Mouse (Mus musculus) common myeloid progenitor, adult 5-6 weeks (primary cell): Measurements from ENCODE around the gene Mtss1l. TPM values are rescaled to one million over a fixed set of nuclear protein-coding genes. Genes with fewer than 3 reads are reported as not detected.
"Not testable (repeated sequence)": the region's sequence is repeated elsewhere in the genome, so short reads cannot be mapped to it uniquely, and the experiment has no call there.

Experiments
- ATAC-seq: replicated peaks from 2 replicates; pipeline ENCODE4 v1.8.0; 2016; ENCODE audit warnings: low read depth, mild to moderate bottlenecking, moderate TSS enrichment, inconsistent platforms; ENCODE audit not compliant: poor library complexity, severe bottlenecking
- total RNA-seq: library from RNA; stranded (forward); fragments of 200-1000, 187-1606 nt; gene quantifications from 2 replicates; pipeline ENCODE4 v1.2.3, GENCODE M21; 2017

Mtss1l gene
- total RNA-seq, 1 experiment from 2014 or later: 1.4 TPM

GRCm38 (mm10) chr8:110774047-110774446 is 52.8 kb downstream of the Mtss1l start:
- no peak for ATAC-seq

DNA sequence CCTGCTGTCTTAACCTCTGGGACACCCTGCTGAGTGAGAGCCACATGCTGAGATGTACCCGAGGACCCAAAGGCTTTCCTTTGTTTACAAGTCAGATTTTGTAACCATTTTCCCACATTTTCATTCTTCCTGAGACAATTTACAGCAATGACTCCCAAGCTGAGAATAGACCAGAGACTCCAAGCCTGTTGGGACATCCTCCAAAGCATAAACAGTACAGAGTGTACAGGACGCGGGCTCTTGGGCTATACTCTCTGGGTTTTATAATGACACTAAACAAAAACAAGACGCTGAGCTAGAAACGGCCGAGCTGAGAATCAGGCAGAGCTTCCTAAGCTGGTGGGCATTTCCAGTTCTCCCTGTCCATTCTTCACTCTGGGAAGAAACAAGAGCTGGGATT is 53.4 kb downstream of the Mtss1l start:
- no peak for ATAC-seq

DNA sequence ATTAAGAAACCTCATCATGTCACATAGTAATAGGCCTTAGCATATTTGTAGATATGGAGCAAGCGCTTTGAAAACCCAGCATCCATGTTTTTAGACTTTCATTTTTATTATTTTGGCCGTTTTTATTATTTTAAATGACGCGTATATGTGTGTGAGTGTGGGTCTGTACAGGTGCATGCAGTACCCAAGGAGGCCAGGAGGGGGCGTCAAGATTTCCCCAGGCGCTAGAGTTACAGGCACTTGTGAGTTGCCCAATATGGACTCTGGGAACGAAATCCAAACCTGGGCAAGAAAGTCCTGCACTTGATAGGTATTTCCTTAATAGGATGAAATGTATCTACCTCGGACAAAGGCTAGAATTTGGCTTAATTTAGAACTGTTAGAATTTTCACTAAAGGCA is 54.0 kb downstream of the Mtss1l start:
- no peak for ATAC-seq

- ATAC-seq: no peak
Observed at GRCm38 (mm10) chr8:110775721-110776120, 54.4 kb downstream of the Mtss1l start.

DNA sequence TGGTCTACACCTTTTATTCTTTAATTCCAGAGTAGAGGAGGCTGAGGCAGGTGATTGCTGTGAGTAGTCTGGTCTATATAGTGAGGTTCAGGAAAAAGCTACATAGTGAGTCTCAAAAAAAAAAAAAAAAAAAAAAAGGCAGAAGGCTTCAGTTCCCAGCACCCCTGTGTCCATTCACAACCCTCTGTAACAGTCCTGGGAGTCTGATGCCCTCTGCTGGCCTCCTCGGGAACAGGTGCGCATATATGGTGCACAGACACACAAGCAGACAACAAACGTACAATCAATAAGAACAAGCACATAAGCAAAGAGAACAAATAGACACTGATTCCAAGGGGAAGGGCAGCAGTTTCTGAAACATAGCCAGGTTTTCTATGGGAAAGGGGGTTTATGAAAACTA is 55.1 kb downstream of the Mtss1l start:
- no peak for ATAC-seq

- no peak for ATAC-seq
Observed at GRCm38 (mm10) chr8:110779924-110780718, 58.8 kb downstream of the Mtss1l start.

DNA sequence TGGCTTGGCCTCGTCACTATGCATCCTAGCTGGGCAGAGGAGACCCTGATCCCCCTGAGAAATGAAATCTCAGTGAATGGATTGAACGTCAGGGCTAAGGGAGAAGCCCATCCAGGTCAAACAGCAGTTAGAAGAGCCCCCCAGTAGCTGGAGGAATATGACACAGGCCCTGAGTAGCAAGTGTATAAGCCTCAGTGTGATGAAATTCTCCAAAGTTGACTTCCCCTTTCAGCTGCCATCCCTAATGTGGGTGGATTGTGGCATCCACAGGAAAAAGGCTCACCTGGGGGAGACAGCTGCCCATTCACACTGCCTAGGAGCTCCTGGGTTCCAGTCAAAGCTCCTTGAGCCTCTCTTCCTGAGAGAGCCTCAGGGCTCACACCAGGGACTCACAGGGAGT is 64.1 kb downstream of the Mtss1l start:
- ATAC-seq: no peak

- not testable (repeated sequence) for ATAC-seq
Observed at GRCm38 (mm10) chr8:110786501-110786900, 65.2 kb downstream of the Mtss1l start.

DNA sequence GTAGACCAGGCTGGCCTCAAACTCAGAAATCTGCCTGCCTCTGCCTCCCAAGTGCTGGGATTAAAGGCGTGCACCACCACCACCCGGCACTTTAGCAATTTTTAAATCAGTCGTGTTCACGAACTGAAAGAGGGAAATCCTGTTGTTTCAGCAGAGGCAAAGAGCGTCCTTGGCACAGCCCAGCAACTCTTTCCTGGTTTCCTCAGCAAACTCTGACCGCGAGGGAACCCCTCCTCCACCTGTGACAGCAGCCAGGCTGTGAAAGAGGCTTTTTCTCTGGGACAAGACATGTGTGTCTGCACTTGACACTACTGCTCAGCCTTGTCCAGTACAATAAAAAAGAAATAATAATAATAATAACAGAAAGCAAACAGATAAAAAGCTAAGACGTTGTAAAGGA is 65.7 kb downstream of the Mtss1l start:
- no peak for ATAC-seq

DNA sequence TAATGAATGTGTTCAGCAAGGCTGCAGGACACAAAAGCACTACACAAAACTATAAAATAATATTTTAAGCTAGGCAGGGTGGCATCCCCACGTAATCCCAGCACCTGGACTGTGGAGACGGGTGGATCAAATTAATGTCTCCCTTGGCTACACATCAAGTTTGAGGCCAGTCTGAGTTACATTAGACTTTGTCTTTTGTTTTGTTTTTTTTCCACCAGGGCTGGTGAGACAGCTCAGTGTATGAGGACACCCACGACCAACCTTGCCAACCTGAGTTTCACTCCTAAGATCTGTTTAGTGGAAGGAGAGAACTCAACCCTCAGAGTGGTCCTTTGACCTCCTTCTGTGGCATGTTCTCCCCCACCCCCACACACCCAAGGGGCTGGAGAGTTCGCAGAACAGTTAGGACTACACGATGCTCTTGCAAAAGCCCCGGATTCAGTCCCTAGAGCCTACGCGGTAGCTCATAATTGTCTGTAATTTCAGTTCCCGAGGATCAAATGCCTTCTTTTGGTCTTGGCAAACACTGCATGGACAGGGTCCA is 66.2 kb downstream of the Mtss1l start:
- ATAC-seq: no peak

DNA sequence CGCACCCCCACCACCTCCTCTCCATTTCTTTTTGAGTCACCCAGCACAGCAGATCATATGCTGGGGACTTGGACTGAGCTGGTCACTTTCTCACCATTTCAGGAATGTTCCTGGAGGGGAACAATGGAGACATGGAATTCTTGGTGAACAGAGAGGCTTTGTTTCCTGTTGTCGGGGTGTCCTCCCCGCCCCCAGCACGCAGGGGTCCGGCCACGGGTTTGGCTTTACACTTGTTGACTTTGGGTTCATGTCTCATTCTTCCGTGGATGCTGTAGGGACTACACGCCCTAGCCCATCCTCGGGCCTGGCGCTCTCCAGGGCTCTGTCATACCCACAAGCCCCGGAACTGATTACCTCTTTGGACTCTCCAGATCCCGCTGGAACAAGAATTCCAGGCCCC is 67.7 kb downstream of the Mtss1l start:
- ATAC-seq: no peak

- ATAC-seq: no peak
Observed at GRCm38 (mm10) chr8:110789571-110789970, 68.3 kb downstream of the Mtss1l start.

DNA sequence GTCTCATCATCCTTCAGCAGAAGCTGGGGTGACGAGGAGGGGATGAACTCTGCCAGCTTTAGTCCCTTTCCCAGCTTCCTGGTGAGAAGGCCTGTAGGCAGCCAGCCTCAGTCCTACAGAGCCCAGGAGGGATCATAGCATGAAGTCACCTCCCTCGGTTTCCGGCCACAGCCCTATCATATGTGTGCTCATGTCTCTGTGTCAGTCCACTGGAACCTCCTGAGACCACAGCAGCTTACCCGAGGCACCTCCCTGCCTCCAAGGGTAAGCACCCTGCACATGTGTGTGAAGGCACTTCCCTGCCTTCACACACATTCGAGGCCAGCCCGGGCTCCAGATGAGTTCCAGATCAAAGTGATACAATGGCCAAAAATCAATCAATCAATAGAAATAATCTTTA is 69.0 kb downstream of the Mtss1l start:
- ATAC-seq: peak; percentile 63

Other genes with a start within 250 kb of the Mtss1l start
- gene Vac14, start 102.9 kb upstream of the Mtss1l start, total RNA-seq: 19.8 and 20.3 TPM in 2 replicates
- gene Il34, start 84.4 kb downstream of the Mtss1l start, total RNA-seq: not detected in 2 replicates
- 21.7 and 28.4 TPM in 2 replicates for gene Cog4, start 125.1 kb downstream of the Mtss1l start, total RNA-seq
- 201 and 202 TPM in 2 replicates for gene Sf3b3, start 125.3 kb downstream of the Mtss1l start, total RNA-seq
- gene Fuk, start 181.0 kb downstream of the Mtss1l start, total RNA-seq: 3.0 and 5.2 TPM in 2 replicates
- 7.1 and 12.6 TPM in 2 replicates for gene St3gal2, start 198.4 kb downstream of the Mtss1l start, total RNA-seq